Mouse (Mus musculus): Measurements from ENCODE around the gene Gm49358. TPM values are rescaled to one million over a fixed set of nuclear protein-coding genes. Genes with fewer than 3 reads are reported as not detected.

The Gm49358 gene
- total RNA-seq, 2 experiments from 2014 or later = 33.8 to 43.0 TPM

DNA sequence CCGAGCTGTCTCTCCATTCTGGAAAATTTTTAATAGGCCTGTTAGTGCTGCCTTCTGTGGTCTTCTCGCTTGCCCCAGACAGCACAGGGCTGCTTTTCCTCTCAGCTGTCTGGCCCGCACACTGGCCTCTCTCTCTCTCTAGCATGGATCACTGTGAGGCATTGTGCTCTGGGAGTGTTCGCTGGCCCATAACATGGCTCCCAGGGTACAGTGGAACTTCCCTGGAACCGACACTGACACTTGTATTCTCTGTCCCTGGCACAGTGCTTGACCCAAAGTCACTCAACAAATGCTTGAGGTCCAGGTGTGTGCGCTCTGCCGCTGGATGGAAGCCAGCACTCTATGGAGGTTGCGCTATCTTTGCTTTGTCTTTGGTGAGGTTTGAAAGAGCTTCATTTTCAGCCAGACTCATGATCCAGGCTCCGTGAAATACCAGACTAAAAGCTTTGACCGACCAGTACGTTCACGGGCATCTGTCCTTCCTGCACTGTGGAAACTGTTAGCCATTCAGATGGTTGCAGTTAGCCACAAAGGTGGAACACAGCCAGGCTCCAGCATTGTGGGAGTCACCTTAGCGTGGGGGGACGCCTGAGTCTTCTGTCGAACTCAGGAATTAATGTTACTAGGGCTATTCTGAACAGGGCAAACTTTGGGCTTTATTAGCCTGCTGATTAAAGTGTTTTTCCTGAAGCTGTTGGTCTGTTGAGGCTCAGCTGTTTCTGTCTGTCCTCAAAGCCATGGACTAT is 44.4 kb downstream of the Gm49358 start:
- no peak for DNase-seq (ENCODE audit: extremely low spot score in 1 of 2, low spot score in 1 of 2)

DNA sequence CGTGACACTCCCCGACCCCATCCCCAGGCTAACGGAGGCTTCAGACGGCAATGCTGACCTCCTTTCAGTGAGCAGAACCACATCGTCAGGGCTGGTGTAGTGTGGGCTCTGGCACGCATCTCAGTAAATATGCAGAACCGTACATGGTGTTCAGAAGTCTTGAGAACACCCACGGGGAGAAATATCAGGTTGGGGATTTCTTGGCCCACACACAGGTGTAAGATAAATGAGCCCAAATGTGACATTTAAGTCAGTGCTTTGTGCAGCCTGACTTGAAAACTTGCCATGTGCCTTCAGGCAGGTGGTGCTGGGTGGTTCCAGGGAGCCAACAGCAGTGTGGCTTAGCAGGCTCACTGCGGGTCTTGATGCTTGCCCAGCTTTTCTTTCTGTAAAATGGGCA is 46.2 kb downstream of the Gm49358 start:
- DNase-seq (ENCODE audit: extremely low spot score in 1 of 2, low spot score in 1 of 2) = no peak

DNA sequence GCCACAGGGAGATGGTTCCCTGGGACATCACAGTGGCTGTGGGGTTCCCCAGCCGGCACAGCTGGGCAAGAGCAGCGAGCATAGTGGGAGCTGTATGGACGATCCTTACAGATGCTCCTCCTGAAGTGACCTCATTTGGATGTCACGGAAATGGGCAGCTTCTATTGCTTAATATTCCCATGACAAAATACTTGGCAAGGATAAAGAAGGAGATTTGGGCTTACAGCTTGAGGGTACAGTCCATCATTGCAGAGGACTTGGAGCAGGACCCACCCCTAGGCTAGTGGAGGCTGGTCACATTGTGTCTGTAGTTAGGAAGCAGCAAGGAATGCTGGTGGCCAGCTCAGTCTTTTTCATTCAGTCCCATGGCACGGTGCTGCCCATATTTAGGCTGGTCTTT is 46.8 kb downstream of the Gm49358 start:
- DNase-seq (ENCODE audit: extremely low spot score in 1 of 2, low spot score in 1 of 2) = no peak

DNA sequence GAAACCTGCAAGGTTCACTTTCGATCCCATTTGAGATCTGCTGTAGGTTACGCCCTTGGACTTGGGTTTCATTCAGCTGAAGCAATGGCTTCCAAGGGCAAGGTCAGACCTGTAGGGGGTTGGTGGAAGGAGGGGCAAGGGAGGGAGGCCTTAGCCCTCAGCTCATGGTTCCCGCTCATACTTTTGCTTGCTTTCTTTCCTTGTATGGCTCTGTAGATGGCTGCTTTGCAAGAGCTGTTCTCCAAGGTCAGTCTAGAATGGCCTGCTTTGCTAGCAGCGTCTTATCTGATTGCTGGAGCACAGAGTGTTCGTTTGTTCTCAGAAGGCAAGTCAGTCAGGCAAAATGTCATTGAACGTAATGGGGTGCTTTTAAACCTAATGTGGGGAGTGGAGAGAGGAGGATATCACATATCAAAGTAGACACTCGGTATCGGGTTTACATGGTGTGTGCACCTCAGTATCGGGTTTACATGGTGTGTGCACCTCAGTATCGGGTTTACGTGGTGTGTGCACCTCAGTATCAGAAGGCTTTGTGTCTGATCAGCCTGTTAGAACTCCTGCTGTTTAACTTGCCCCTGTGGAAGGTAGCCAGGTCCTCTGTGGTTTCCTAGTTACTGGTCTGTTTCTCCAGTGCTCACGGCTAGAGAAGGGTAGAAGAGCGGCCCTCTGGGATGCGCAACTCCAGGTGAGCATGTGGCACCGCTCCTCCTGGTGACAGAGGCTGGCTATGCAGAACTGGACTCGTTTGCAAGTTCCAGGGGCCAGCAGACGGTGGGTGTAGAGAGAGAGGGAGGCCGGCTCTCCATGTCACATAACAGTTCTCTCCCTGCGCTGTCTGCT is 50.7 kb downstream of the Gm49358 start:
- no peak for DNase-seq (ENCODE audit: extremely low spot score in 1 of 2, low spot score in 1 of 2)

DNA sequence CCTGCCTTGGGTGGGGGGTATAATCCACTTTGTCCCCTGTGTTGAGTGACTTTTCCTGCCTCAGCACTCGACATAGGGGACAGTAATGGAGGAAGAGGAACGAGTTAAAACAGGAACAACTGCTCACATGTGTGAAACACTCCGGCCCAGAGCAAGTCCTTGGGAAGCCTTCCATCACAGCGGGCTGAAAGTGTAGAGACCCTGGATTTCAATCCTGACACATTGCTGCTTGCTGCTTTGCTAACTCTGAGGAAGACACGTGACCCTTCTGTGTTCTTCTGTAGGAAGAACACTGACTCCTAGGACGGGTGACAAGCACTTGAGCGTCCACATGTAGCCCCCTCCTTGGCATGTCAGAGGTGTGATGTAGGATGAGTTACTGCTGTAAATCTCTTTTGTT is 51.4 kb downstream of the Gm49358 start:
- no peak for DNase-seq (ENCODE audit: extremely low spot score in 1 of 2, low spot score in 1 of 2)

DNA sequence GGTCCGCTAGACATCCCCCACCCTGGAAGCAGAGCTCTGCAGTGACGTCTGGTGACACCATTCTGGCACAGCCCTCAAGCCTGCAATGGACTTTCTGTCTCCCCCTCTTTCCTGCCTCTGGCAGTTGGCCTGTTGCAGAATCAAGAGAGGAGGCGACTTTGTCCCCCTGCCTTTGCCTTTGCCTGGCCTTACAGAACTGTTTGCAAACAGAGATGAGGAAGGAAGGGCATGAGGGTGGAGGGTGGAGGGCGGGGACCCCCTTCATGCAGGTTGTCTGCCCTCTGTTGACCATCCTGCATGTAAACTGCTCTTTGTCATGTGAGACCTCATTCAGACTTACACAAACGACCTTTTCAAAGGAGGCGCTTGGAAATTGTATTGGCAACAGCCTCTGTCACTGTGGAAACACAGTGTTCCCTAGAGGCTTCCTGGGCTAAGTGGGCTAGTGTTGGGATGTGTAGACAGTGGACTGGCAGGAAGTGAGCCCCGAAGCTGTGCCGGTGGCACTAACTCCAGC is 55.9 kb downstream of the Gm49358 start:
- DNase-seq (ENCODE audit: extremely low spot score in 1 of 2, low spot score in 1 of 2) = no peak

DNA sequence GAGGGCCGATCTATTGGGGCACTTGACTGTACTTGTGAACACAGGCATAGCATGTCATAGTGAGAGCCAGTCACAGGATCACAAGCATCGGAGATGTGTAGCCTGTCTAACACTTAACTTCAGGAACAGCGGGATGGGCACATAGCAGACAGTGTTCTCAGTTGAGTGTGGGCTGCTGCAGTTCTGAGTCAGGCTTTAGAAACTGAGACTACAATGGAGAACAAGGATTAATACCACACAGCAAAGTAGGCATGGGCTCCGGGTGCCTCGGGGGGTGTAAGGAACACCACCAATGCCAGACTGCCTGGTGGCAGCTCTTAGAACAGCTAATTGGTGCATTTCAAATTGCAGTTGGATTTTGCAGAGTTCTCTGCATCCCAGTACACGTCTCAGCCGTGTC is 57.2 kb downstream of the Gm49358 start:
- DNase-seq (ENCODE audit: extremely low spot score in 1 of 2, low spot score in 1 of 2) = no peak

DNA sequence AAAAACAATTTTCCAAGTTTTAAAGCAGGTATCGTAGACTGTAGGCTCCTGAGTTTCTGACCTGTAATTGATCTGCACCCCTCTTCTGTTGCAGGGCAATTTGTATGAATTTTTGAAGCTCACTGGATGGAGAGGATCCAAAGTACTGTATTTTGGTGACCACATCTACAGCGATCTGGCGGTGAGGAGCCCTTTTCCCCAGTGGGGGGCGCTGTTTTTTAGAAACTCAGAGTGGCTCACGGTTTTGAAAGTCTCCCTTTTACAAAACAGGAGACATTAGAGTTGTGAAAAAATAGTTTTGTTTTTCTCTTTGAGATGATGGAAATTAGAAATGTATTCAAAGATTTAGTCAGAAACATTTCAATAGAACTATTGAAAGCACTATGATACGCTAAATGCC is 60.3 kb downstream of the Gm49358 start:
- DNase-seq (ENCODE audit: extremely low spot score in 1 of 2, low spot score in 1 of 2) = no peak

DNA sequence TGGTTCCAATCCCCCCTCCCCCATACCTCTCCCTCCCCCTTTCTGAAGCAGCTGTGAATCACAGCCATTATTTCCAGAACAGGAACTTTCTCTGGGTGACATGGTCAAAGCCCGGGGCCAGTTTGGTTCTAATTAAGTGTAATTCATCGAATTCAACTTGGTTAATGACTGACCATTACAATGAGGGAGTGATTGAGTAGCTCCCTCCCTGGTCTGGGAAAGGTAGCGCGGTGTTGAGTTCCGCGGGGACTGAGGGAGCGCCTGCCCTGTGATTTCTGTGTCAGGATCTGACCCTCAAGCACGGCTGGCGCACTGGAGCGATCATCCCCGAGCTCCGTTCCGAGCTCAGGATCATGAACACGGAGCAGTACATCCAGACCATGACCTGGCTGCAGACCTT is 61.1 kb downstream of the Gm49358 start:
- no peak for DNase-seq (ENCODE audit: extremely low spot score in 1 of 2, low spot score in 1 of 2)

DNA sequence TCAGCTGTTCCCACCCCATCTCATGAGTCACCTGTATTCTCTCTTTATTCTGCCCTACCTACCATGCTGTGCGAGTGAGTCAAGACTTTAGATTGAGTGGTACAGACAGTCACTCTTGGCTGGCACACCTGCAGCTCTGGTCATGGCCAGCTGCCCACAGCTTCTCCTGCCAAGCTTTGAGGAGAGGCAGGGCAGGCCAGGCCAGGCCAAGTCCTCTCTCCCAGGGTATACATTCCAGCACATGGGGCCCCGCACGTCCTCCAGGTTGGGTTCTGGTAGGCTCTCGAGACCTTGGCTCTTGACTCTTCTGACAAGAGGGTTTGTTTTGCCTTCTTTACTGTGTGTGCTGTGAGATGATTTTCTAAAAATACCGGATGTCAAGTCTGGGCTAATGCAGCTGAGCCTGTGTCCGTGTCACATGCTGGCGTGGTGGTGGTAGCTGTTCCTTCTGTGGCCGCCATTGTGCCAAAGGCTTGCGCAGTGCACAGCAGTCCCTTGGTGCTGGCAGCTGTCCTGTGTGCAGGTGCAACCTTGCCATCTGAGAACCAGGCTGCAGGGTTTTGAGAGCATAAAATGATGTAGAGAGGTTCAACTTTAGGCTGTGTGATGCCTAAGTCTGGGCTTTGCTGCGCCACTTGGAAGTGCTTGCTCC is 62.2 kb downstream of the Gm49358 start:
- DNase-seq (ENCODE audit: extremely low spot score in 1 of 2, low spot score in 1 of 2) = no peak

DNA sequence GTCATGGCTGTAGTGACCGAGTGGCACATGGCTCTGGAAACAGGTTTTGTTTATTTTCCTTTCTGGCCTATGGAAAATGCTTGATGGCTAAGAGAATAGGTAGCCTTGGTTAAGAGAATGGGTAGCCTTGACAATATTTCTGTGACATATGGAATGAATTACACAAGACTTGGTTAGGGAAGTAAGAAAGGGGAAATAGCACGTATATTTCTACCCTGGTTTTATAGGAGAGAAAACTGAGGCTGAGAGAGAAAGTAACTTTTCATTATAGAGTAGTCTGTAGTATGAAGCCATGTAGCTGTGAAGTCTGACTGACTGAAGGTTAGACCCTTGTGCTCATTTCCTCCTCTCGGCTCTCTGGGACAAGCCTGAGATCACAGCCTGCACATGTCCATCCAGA is 63.2 kb downstream of the Gm49358 start:
- DNase-seq (ENCODE audit: extremely low spot score in 1 of 2, low spot score in 1 of 2) = no peak

DNA sequence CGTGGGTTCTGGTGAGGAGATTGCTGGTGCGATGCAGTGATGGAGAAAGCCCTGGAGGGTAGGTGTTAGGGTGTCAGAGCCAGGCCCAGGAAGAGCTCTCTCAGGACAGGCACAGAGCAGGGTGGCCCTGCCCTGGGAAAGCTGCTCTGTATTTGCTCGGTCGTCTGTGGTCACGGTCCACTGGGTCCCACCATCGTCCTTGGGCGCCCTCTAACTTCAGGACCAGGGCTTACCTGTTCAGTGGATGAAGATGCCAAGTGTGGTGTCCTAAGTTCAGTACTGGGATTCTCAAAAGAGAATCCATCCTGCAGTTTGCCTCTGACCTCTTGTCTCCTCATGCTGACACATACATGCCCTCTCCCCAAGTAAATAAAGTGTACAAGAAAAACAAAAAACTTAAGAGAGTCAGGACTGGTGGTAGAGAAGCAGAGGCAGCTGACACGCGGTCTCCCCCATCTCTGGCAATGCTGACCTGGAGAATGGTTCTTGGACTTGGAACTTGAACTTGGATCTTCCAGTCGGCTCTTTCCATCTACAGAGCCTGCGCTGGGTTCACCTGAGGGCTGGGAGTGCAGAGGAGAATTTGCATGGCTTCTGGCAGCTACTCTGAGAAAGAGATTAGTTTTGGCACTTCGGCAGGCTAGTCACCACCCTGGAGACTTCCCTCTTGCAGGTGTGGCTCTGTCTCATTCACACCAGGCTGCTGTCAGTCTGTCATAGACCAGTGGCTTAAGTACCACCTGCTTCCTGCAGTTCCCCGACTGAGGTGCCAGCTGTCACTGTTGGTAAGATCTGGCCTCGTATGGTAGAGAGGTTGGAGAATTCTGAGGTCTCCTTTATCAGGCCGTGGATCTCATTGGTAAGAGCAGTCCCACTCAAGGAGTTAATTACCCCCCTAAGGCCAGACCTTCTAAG is 64.7 kb downstream of the Gm49358 start:
- no peak for DNase-seq (ENCODE audit: extremely low spot score in 1 of 2, low spot score in 1 of 2)

DNA sequence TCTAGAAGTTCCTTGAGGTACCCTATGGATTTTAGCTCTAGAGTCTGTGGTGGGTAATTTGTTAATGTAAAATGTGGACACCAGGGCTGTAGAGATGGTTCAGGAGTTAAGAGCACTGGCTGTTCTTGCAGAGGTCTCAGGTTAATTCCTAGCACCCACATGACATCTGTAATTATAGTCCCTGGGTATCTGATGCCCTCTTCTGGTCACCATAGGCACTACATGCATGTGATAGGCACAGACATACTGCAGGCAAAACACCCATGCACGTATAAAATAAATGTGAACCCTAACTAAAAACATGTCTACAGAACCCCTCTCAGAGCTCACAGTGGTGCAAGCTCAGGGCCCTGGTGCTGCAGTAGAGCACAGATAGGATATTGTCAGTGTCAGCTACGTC is 65.7 kb downstream of the Gm49358 start:
- DNase-seq (ENCODE audit: extremely low spot score in 1 of 2, low spot score in 1 of 2) = no peak

DNA sequence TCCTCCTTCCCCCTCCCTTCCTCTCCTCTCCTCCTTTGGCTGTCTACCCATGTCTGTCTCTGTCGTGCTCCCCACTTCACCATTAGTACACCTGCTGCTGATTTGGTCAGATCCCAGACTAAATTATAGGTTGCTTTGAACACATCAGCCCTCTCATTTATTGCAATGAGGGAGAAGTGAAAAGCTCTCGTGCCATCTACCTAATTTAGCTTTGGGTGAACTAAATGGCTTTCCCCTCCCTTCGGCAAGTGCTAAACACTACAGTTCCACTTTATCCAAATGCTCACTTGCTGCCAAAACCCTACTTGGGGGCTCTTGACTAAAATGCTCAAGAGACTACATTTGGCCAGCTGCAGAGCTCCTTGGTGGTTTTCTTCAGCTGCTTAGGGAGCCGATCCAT is 73.0 kb downstream of the Gm49358 start:
- no peak for DNase-seq (ENCODE audit: extremely low spot score in 1 of 2, low spot score in 1 of 2)

DNA sequence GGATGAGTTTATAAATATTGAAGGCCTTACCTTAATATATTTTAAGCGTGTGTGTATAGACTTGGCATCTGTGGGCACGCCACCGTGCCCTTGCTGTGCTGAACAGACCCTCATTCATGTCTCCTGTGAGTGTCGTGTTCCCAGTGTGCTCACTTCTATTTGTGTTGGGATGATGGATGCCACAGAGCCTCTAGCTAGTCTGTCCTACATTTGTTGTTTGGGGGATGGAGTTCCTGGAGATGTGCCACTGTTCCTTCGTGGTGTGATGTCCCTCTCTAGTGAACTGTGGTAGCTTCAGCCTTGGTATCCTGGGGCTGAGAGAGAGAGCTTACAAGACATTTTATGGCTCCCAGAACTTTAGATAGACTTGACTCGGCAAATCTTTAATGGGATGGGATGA is 75.1 kb downstream of the Gm49358 start:
- no peak for DNase-seq (ENCODE audit: extremely low spot score in 1 of 2, low spot score in 1 of 2)

DNA sequence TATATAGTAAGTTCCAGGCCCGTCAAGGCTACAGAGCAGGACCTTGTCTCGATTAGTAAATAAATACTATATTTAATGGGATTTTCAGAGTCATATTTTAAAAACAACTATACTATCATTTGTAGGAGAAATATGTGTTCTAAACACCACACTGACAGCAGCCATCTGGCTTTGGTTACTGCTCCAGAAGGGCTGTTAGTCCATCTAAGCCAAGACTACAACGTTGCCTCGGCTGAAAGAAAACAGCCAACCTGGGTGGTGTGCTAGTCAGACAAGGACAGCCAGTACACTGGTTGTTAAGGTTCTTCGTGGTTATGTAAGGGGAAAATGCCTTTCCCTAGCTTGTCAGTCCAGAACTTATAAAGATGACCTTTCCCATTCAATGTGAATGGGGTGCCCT is 78.9 kb downstream of the Gm49358 start:
- DNase-seq (ENCODE audit: extremely low spot score in 1 of 2, low spot score in 1 of 2) = no peak

DNA sequence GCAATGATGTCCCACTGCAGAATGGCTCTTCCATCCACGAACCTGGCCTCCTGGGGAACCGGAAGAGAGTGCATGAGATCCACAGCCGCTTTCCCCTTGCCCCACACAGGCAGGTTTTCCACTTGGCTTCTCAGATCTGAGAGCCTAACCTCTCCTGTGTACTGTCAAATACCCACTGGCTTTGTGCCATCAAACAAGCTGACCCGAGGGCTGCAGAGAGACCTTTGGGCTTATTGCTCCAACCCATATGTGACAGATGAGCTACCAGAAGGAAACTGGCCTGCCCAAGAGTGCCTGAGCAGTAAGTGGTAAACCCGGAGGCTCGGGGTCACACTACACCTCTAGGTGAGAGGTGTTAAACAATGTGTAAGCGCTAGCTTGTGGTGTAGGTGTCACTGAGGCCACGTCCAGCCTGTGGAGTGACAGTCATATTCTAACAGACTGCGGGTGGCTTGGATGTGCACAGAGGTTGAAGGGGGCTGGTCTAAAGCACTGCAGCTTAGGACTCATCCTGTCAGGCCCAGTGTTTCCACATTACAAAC is 83.2 kb downstream of the Gm49358 start:
- DNase-seq (ENCODE audit: extremely low spot score in 1 of 2, low spot score in 1 of 2) = no peak

DNA sequence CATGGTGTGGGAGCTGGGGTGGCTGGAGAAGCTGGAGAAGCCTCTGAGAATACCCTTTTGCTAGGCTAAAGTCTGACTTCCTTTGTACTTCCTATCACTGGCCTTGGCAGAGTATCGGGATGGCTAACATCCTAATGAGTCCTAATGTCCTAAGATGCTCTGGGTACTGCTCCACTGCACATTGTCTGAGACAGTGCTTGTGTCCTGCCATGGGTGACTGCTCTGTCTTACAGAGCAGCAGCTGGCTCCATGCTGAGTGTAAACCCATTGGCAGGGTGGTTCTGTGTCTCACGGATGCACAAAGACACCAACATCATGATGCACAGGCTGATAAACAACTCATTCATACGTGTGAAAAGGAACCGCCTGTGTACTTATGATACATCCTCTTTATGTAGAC is 85.3 kb downstream of the Gm49358 start:
- DNase-seq (ENCODE audit: extremely low spot score in 1 of 2, low spot score in 1 of 2) = no peak

DNA sequence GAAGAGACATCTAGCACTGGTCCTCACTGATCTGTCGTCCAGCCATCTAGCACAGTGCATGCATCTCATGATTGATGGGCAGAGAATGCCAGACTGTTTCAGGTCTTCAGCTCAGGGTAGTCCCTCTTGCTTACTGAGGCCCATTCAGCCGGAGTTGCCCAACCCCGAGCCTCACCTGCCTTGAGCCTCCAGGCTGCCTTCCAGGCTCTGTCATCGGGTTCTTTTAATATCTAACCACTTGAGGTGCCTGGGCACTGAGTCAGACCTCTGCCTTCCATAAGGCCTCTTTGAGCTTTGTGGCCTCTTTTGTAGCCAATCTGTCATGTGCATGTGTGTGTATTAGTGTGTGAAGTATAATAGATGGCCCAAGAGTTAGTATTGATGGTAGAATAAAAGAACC is 85.7 kb downstream of the Gm49358 start:
- no peak for DNase-seq (ENCODE audit: extremely low spot score in 1 of 2, low spot score in 1 of 2)

DNA sequence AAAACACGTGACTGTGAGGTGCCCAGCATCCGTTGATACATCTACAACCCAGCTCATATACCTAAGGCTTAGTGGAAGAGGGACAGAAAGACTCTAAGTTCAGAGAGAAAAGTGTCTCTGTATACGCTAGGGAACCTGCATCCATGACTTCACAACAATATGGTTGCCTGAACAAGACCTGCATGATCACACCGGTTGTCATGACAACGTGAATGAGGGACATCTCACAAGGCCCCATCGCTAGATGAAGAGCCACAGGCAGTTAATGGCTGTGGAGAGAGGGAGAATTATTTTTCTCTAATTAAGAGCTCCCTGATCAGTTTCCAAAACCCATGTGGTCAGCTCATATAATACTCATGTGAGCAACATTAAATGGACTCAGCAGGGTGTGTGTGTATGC is 88.4 kb downstream of the Gm49358 start:
- no peak for DNase-seq (ENCODE audit: extremely low spot score in 1 of 2, low spot score in 1 of 2)
